Mouse (Mus musculus) spleen, adult 2 months (tissue): ENCODE measurements around the gene Ewsr1. TPM values are rescaled to one million over a fixed set of nuclear protein-coding genes. Genes with fewer than 3 reads are reported as not detected.

Source experiments
- DNase-seq, 2 experiments: peaks; one replicate each; pipeline versions ENCODE4 v3.0.0 to v3.0.0-alpha.2; 2012 to 2021; ENCODE audit warnings: low spot score in 2 of 2, low read depth in 1 of 2
- H3K27ac ChIP-seq: fragments of 200-500 bp; 2 replicates; pipeline ENCODE4 v1.5.1; 2012; ENCODE audit warnings: low read length, inconsistent platforms; ENCODE audit not compliant: insufficient read depth
- H3K27me3 ChIP-seq: fragments of 200-500 bp; 2 replicates; pipeline ENCODE4 v1.6.1; 2012; ENCODE audit warnings: mild to moderate bottlenecking, moderate library complexity, low read length, inconsistent platforms; ENCODE audit not compliant: control insufficient read depth, insufficient read depth
- H3K36me3 ChIP-seq: fragments of 200-500 bp; 2 replicates; pipeline ENCODE4 v1.6.1; 2012; ENCODE audit warnings: mild to moderate bottlenecking, low read length, inconsistent platforms; ENCODE audit not compliant: control insufficient read depth, insufficient read depth
- H3K4me1 ChIP-seq: fragments of 200-500 bp; 2 replicates; pipeline ENCODE4 v1.6.1; 2011; ENCODE audit warnings: inconsistent platforms; ENCODE audit not compliant: control insufficient read depth, insufficient read depth, insufficient read length
- H3K4me3 ChIP-seq: fragments of 200-500 bp; 2 replicates; pipeline ENCODE4 v1.5.1; 2011; ENCODE audit warnings: mild to moderate bottlenecking, inconsistent platforms; ENCODE audit not compliant: insufficient read depth, insufficient read length; ENCODE audit errors: extremely low read depth
- CTCF ChIP-seq: fragments of 200-500 bp; IDR thresholded peaks from 2 replicates; pipeline ENCODE4 v1.5.1; 2011; ENCODE audit warnings: mild to moderate bottlenecking, inconsistent platforms; ENCODE audit not compliant: insufficient read depth, insufficient read length, insufficient replicate concordance; ENCODE audit errors: extremely low read depth
- POLR2A ChIP-seq: fragments of 200-500 bp; IDR thresholded peaks from 2 replicates; pipeline ENCODE4 v1.6.1; 2011; ENCODE audit warnings: low read depth, low read length, inconsistent platforms
- WGBS: fragments of 180-500 bp; shearing (Covaris S2); methylation state at CpG from one replicate; pipeline ENCODE4 v1.1.7; 2018; 5-methylcytosine and 5-hydroxymethylcytosine counted together
- polyA plus RNA-seq: library from polyadenylated mRNA; depleted of rRNA; stranded (reverse); fragments of >200 nt; gene quantifications from 2 replicates; pipeline ENCODE4 v1.2.3, GENCODE M21; 2012

Ewsr1 gene
- polyA plus RNA-seq, 1 experiment: 322 TPM

GRCm38 (mm10) chr11:5135914-5136313, 36.8 kb upstream of the Ewsr1 start:
- no peak overlapping the region for H3K4me3 ChIP-seq

GRCm38 (mm10) chr11:5132751-5133150, 33.7 kb upstream of the Ewsr1 start:
- Histone ChIP-seq H3K27ac (no peak overlapping the region), H3K36me3 (peaks cover 5% of the 10 kb centered on the region), H3K4me1 (no peaks in the 10 kb centered on the region), H3K27me3 (no peaks in the 10 kb centered on the region), H3K4me3 (no peak overlapping the region)
- no peak for DNase-seq
- WGBS: 61% methylated on average over 4 of the region's 4 CpGs
- TF ChIP-seq CTCF (no peak), POLR2A (no peak)

More at GRCm38 (mm10) chr11:5135914-5136313, 36.8 kb upstream of the Ewsr1 start:
- Histone ChIP-seq H3K27ac (no peak overlapping the region), H3K36me3 (peaks cover 1% of the 10 kb centered on the region; the same call in 1 of the 2 replicates), H3K27me3 (no peaks in the 10 kb centered on the region), H3K4me1 (no peaks in the 10 kb centered on the region)
- no peak for DNase-seq
- WGBS: 89% methylated on average over 11 of the region's 11 CpGs
- TF ChIP-seq CTCF (no peak), POLR2A (no peak)

- 84% methylated on average over 4 of the region's 4 CpGs for WGBS
- no peak for DNase-seq
- Histone ChIP-seq H3K36me3 (peaks cover 5% of the 10 kb centered on the region), H3K4me3 (no peak overlapping the region), H3K27ac (no peak overlapping the region), H3K4me1 (no peaks in the 10 kb centered on the region), H3K27me3 (no peaks in the 10 kb centered on the region)
- no peak for TF ChIP-seq CTCF
- TF ChIP-seq POLR2A: no peak
Observed at GRCm38 (mm10) chr11:5130111-5130665, 31.1 kb upstream of the Ewsr1 start.

- H3K4me1 ChIP-seq: no peaks in the 10 kb centered on the region
- no peak overlapping the region for H3K4me3 ChIP-seq
- peaks cover 4% of the 10 kb centered on the region for H3K36me3 ChIP-seq
- no peak for DNase-seq
- 90% methylated on average over 5 of the region's 5 CpGs for WGBS
- TF ChIP-seq CTCF (no peak), POLR2A (no peak)
- no peak overlapping the region for H3K27ac ChIP-seq
- no peaks in the 10 kb centered on the region for H3K27me3 ChIP-seq
Observed at GRCm38 (mm10) chr11:5129035-5129480, 30.0 kb upstream of the Ewsr1 start.

GRCm38 (mm10) chr11:5125713-5126112, 26.6 kb upstream of the Ewsr1 start:
- H3K27me3 ChIP-seq: no peaks in the 10 kb centered on the region
- H3K36me3 ChIP-seq: peaks cover 4% of the 10 kb centered on the region
- H3K4me1 ChIP-seq: no peaks in the 10 kb centered on the region
- no peak overlapping the region for H3K4me3 ChIP-seq
- TF ChIP-seq POLR2A: no peak
- TF ChIP-seq CTCF: no peak
- DNase-seq: no peak
- 89% methylated on average over 4 of the region's 4 CpGs for WGBS
- H3K27ac ChIP-seq: no peak overlapping the region

- DNase-seq: peak; percentile 79 to 87
- Histone ChIP-seq H3K27ac (no peak overlapping the region), H3K4me3 (no peak overlapping the region), H3K27me3 (no peaks in the 10 kb centered on the region), H3K4me1 (no peaks in the 10 kb centered on the region), H3K36me3 (no peaks in the 10 kb centered on the region)
- 35% methylated on average over 13 of the region's 13 CpGs for WGBS
- TF ChIP-seq POLR2A (no peak), CTCF (peak; percentile 100)
Observed at GRCm38 (mm10) chr11:5114931-5115581, 16.0 kb upstream of the Ewsr1 start.

- no peaks in the 10 kb centered on the region for H3K27me3 ChIP-seq
- no peaks in the 10 kb centered on the region for H3K36me3 ChIP-seq
- H3K4me3 ChIP-seq: no peak overlapping the region
- no peaks in the 10 kb centered on the region for H3K4me1 ChIP-seq
- 59% methylated on average over 7 of the region's 7 CpGs for WGBS
- H3K27ac ChIP-seq: no peak overlapping the region
- DNase-seq: no peak
- no peak for TF ChIP-seq POLR2A
- TF ChIP-seq CTCF: no peak
Observed at GRCm38 (mm10) chr11:5113645-5114044, 14.6 kb upstream of the Ewsr1 start.
